Mouse (Mus musculus) intestine, embryonic 14.5 days (tissue): ENCODE measurements at regions not wholly inside any gene's neighbourhood (a gene's known extent, or its start where the extent isn't known, plus 50 kb on each side); places are given as distances from the start of the nearest gene placed in this dataset.

Source experiments
- ATAC-seq: fragments of 200-750 bp; cut with Nextera tagmentation; replicated peaks from 2 replicates; pipeline ENCODE4 v1.8.0; 2017; ENCODE audit warnings: low read depth, moderate number of reproducible peaks, moderate TSS enrichment, moderate library complexity; ENCODE audit not compliant: low FRiP score, low TSS enrichment
- DNase-seq: peaks from one replicate; pipeline ENCODE4 v3.0.0-alpha.2; 2018; ENCODE audit warnings: low spot score
- H3K27ac ChIP-seq: fragments of 300-500 bp; sonication (generic); 2 replicates; pipeline ENCODE4 v1.5.1; 2014; ENCODE audit warnings: low read depth, mild to moderate bottlenecking, control low read depth
- H3K27me3 ChIP-seq: fragments of 300-500 bp; sonication (generic); replicated peaks from 2 replicates; pipeline ENCODE4 v1.6.1; 2014; ENCODE audit warnings: low read length, control low read depth; ENCODE audit not compliant: control insufficient read depth, insufficient read depth
- H3K36me3 ChIP-seq: fragments of 300-500 bp; sonication (generic); 2 replicates; pipeline ENCODE4 v1.6.1; 2014; ENCODE audit warnings: low read length, control low read depth; ENCODE audit not compliant: control insufficient read depth, insufficient read depth
- H3K4me1 ChIP-seq: fragments of 300-500 bp; sonication (generic); replicated peaks from 2 replicates; pipeline ENCODE4 v1.6.1; 2014; ENCODE audit warnings: low read length, control low read depth, mixed read lengths; ENCODE audit not compliant: control insufficient read depth, insufficient read depth
- H3K4me2 ChIP-seq: fragments of 300-500 bp; sonication (generic); 2 replicates; pipeline ENCODE4 v1.6.1; 2014; ENCODE audit warnings: low read length
- H3K4me3 ChIP-seq: fragments of 300-500 bp; sonication (generic); 2 replicates; pipeline ENCODE4 v1.5.1; 2014; ENCODE audit warnings: low read depth, low read length, control low read depth, mixed read lengths
- H3K9ac ChIP-seq: fragments of 300-500 bp; sonication (generic); 2 replicates; pipeline ENCODE4 v1.6.1; 2014; ENCODE audit warnings: mild to moderate bottlenecking, low read length
- H3K9me3 ChIP-seq: fragments of 300-500 bp; sonication (generic); 2 replicates; pipeline ENCODE4 v1.6.1; 2016; ENCODE audit warnings: low read length, control low read depth; ENCODE audit not compliant: control insufficient read depth
- WGBS: fragments of 180-500 bp; shearing (Covaris S2); extraction: QIAGEN DNeasy Blood & Tissue Kit; methylation state at CpG from one replicate; pipeline ENCODE4 v1.1.7; 2014; 5-methylcytosine and 5-hydroxymethylcytosine counted together

GRCm38 (mm10) chr12:92193199-92193933, 344.4 kb upstream of the Sel1l start:
- H3K27ac ChIP-seq: no peak overlapping the region
- 77% methylated on average over 8 of the region's 8 CpGs for WGBS

DNA sequence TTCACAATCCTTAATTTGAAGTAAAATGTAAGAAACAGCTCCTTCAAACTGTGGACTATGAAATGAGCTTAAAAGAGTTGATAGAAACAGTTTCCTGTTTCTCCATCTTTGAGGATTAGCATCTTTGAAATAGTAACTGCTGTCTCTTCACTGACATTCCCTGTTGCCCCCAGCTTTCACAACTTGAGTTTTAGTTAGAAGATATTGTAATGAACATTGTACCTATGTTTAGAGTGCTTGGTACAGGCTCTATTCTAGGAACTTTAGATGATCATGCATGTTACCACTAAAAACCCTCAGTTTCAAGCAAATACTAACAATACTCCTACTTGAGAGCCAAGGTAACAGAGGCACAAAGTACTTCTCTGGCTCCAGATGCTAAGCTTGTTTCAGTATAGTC, 340.1 kb upstream of the Sel1l start:
- ATAC-seq: no peak
- no peak overlapping the region for H3K9ac ChIP-seq

More at GRCm38 (mm10) chr12:92193199-92193933, 344.4 kb upstream of the Sel1l start:
- Histone ChIP-seq H3K4me2 (no peak overlapping the region), H3K27me3 (no peaks in the 10 kb centered on the region), H3K4me1 (no peaks in the 10 kb centered on the region), H3K4me3 (no peak overlapping the region), H3K9ac (no peak overlapping the region), H3K9me3 (no peaks in the 10 kb centered on the region), H3K36me3 (no peaks in the 10 kb centered on the region)
- no peak for DNase-seq
- ATAC-seq: no peak

DNA sequence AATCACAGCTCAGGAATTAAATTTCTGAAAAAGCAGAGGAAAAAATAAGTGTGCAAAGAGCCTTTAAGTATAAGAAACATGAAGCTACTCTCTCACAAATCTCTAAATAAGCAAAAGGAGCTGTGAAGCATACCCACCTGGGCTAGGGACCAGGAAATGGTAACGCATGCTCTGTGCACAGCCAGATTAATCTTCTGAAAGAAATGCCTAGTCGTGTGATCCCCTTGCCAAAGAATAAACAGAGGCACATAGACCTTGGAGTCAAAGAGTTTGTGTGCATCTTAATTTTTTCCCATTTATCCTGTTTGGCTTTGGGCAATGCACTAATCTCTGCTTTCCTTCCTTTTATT, 338.2 kb upstream of the Sel1l start:
- H3K36me3 ChIP-seq: no peaks in the 10 kb centered on the region
- no peak overlapping the region for H3K27ac ChIP-seq
- no peaks in the 10 kb centered on the region; the same call in 1 of the 2 replicates for H3K4me1 ChIP-seq
- no peaks in the 10 kb centered on the region for H3K27me3 ChIP-seq
- no peak overlapping the region for H3K9ac ChIP-seq
- H3K4me2 ChIP-seq: no peak overlapping the region
- ATAC-seq (no peak), DNase-seq (no peak)
- H3K9me3 ChIP-seq: no peaks in the 10 kb centered on the region
- WGBS: 50% methylated on average over 2 of the region's 2 CpGs
- no peak overlapping the region for H3K4me3 ChIP-seq

More for the DNA sequence above, 340.1 kb upstream of the Sel1l start:
- H3K4me1 ChIP-seq: no peaks in the 10 kb centered on the region; the same call in 1 of the 2 replicates
- H3K4me2 ChIP-seq: no peak overlapping the region
- H3K27me3 ChIP-seq: no peaks in the 10 kb centered on the region
- no peak overlapping the region for H3K4me3 ChIP-seq
- H3K36me3 ChIP-seq: no peaks in the 10 kb centered on the region
- no peaks in the 10 kb centered on the region for H3K9me3 ChIP-seq
- H3K27ac ChIP-seq: no peak overlapping the region
- DNase-seq: no peak

DNA sequence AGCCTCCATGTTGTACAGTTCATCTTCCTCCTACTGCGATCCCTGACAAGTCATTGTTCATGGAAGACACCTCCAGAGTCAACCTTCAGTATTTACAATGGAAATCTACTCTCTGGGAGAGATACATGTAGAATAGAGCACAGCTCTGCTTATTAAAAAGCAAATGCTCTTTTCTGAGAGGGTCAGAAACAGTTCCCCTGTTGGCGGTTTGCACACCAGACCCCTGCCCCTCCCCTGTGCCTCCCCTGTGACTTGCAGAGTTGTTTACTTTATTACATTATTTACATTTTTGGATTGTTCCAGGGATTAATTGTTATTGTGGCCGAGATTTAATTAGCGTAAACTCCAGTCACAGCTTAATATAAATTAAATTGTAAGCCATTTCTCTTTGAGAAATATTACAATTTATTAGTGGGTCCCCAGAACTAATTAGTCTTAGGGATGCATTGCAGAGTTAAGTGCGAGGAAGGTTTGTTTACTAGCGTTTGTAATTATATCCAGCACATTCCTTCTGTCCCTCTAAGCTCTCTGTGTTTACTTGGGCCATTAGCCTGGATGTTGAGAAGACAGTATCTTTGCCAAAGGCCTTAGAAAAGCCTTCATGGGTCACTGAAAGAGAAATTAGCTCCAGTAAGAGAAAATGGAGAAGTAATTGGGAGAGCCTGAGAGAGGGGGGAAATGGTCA, 337.6 kb upstream of the Sel1l start:
- Histone ChIP-seq H3K9ac (no peak overlapping the region), H3K4me3 (no peak overlapping the region), H3K27me3 (no peaks in the 10 kb centered on the region), H3K4me1 (no peaks in the 10 kb centered on the region; the same call in 1 of the 2 replicates), H3K4me2 (no peak overlapping the region), H3K27ac (0 out of 2 replicates have a peak overlapping the region, but pooled peaks have one; percentile 7), H3K9me3 (no peaks in the 10 kb centered on the region), H3K36me3 (no peaks in the 10 kb centered on the region)
- no peak for ATAC-seq
- no peak for DNase-seq
- WGBS: 61% methylated on average over 6 of the region's 6 CpGs

DNA sequence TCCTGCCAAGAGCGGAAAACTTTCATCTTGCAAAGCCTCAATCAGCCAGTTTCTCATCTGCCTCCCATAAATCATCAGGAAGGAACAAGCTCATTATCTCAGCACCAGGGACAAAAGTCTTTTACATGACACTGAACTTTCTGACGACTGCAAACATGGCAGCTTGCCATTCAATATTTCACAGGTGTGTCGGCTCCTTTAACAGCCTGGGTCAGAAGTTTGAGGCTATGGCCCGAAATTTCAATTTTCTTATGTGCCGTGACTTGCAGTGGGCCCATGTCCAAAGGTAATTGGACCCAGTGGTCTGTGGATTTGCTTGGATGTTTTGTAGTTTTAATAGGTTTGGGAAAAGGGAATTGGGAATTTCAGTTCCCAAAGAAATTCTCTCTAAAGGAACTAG, 330.3 kb upstream of the Sel1l start:
- Histone ChIP-seq H3K4me1 (no peaks in the 10 kb centered on the region), H3K4me3 (no peak overlapping the region), H3K27me3 (no peaks in the 10 kb centered on the region), H3K36me3 (no peaks in the 10 kb centered on the region), H3K9me3 (no peaks in the 10 kb centered on the region), H3K9ac (no peak overlapping the region), H3K4me2 (no peak overlapping the region), H3K27ac (no peak overlapping the region)
- 75% methylated on average over 5 of the region's 5 CpGs for WGBS
- DNase-seq (no peak), ATAC-seq (no peak)

DNA sequence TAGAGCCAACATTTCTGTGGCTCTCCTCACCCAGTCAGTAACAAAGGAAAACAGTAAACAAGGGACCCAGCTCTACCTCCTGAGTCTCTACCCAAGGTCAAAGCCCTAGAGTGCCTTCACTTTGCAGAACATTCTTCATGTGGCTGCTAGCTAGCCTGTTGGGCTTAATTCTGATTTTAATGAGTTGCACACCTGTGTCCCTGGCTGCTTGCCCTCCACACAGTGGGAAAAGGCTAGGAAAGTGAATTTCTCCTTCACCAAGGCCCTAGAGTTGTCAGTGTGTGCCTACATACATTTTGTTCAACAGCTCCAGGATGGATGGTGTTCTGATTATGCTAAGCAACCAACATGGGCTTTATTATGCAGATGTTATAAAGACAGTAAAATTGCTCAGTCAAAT, 307.8 kb upstream of the Sel1l start:
- no peaks in the 10 kb centered on the region for H3K9me3 ChIP-seq
- H3K27ac ChIP-seq: no peak overlapping the region
- no peaks in the 10 kb centered on the region for H3K27me3 ChIP-seq
- no peak overlapping the region for H3K4me3 ChIP-seq
- no peak overlapping the region for H3K4me2 ChIP-seq
- ATAC-seq (no peak), DNase-seq (no peak)
- no peaks in the 10 kb centered on the region for H3K4me1 ChIP-seq
- H3K9ac ChIP-seq: no peak overlapping the region
- H3K36me3 ChIP-seq: no peaks in the 10 kb centered on the region

DNA sequence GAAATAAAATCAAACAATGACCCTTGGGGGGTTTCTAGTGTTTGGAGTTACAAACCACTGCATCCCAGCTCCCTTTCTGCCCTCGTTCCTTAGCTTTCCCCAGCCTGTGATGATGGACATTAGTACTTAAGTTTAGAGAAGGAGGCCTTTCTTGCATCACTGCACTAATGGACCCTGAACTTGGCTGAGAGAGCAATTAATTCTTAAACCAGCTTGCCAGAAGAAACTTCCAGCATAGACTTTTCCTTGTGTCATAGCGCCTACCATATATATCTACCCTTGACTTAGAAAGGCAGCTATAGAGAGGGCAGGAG, 303.9 kb upstream of the Sel1l start:
- Histone ChIP-seq H3K9me3 (no peaks in the 10 kb centered on the region), H3K36me3 (no peaks in the 10 kb centered on the region), H3K27ac (no peak overlapping the region), H3K27me3 (no peaks in the 10 kb centered on the region), H3K4me3 (no peak overlapping the region), H3K4me1 (no peaks in the 10 kb centered on the region), H3K4me2 (no peak overlapping the region), H3K9ac (no peak overlapping the region)
- ATAC-seq (no peak), DNase-seq (no peak)
- WGBS: 75% methylated on average over 2 of the region's 2 CpGs

DNA sequence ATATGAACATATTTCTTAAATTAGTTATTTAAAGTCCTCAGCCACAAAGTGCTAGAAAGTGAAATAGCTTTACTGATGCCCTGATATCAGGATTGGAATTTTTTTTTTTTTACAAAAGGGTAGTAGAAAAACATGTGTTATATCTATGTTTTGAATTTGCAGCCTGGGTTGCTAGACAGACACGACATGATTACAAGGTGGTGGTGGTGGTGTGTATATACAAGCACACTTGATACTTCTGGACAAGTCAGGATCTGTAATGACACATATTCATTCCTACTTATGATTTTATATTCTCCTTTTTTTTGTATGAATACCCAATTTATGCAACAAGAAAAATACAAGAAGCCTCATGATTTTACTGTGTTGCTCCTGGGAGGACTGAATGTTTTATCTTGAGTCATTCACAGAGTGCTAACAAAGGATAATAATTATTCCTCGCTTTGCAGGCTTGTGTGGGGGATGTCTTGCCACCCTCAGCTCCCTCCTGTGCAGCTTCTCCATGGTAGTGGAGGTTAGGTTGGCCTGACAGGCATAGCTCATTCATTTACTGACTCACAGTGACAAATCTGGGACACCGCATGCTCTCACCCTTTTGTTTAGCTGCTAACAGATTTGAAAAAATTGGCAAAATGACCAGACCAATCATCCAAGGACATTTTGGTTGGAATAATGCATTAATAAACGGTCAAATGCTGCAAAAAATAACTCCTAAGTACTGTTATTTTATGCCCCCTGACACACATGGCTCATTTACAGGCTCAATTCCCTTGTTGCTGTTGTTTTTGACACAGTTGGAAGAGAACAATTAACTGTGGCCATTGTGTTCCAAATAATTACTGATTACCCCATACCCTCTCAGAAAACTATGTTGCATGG, 303.3 kb upstream of the Sel1l start:
- DNase-seq: no peak
- H3K27ac ChIP-seq: no peak overlapping the region
- H3K9me3 ChIP-seq: no peaks in the 10 kb centered on the region
- H3K4me1 ChIP-seq: no peaks in the 10 kb centered on the region
- H3K9ac ChIP-seq: no peak overlapping the region
- H3K36me3 ChIP-seq: no peaks in the 10 kb centered on the region
- no peaks in the 10 kb centered on the region for H3K27me3 ChIP-seq
- no peak for ATAC-seq
- WGBS: 63% methylated on average over 4 of the region's 4 CpGs
- H3K4me3 ChIP-seq: no peak overlapping the region
- no peak overlapping the region for H3K4me2 ChIP-seq
